Mouse (Mus musculus) lung, adult 2 months (tissue): ENCODE results near the gene Pde4d.

Experiments
- CTCF ChIP-seq: fragments of 200-500 bp; IDR thresholded peaks from 2 replicates; pipeline ENCODE4 v1.5.1; 2011; ENCODE audit warnings: mild to moderate bottlenecking, low read length, control low read depth; ENCODE audit not compliant: insufficient read depth
- POLR2A ChIP-seq: fragments of 200-500 bp; IDR thresholded peaks from 2 replicates; pipeline ENCODE4 v1.6.1; 2011; ENCODE audit warnings: low read depth, mild to moderate bottlenecking, control low read depth, low read length, borderline replicate concordance; ENCODE audit errors: extremely low read depth

DNA sequence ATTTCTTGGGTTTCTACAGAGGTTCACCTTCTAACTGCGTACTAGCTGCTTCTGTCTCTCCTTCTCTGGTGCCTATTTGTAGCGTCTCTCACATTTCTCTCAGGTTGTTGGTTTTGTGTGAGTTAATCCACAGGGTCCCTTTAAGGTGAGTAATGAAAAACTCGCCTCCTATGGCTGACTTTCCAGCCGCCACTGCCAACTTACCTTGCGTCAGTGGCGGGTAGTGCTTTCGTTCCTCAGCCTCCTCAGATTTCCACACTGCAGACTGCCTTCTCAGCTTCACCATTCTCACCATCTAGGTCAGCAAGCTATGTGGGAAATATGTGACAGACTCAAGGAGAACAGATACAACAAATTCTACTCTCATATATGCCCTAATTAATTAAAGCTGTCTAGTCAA lies 977.8 kb downstream of the Pde4d start:
- TF ChIP-seq CTCF (no peak), POLR2A (no peak)
